9 mouse cellular contexts compared by ENCODE assay signal in genomic region chr17:45434262-45434590, GRCm38 (mm10). TPM values are rescaled to one million over a fixed set of nuclear protein-coding genes. Genes with fewer than 3 reads are reported as not detected.
DNase-seq lines count a peak whose midpoint lies in the region; ATAC-seq and TF ChIP-seq lines count a peak whose summit lies in the region.
"Had no signal": no experiment of that assay in that cellular context is flagged by ENCODE, and none has a peak within 500 bp of the region (broad histone marks: within the 10 kb centered on the region; RNA-seq: fewer than 3 reads in every experiment).

No protein-coding gene starts in this region.

- H3K4me3 ChIP-seq in heart, embryonic 16.5 days (ENCODE audit: low read length) = peak overlapping the region; percentile 79
- H3K4me3 ChIP-seq in G1E (ENCODE audit: low read depth, low read length) = peak overlapping the region; percentile 95
- H3K4me3 ChIP-seq in forebrain, postnatal 0 days (ENCODE audit: low read depth, low read length) = peak overlapping the region; percentile 90
- H3K4me3 ChIP-seq in midbrain, embryonic 10.5 days = peak overlapping the region; percentile 90

- no peaks in the 10 kb centered on the region for H3K36me3 ChIP-seq in heart, embryonic 16.5 days (ENCODE audit: control insufficient read depth, insufficient read depth)
- peaks cover 11% of the 10 kb centered on the region for H3K36me3 ChIP-seq in G1E (replicated peaks)
- 0 out of 2 replicates have a peak, but pooled peaks cover 4% of the 10 kb centered on the region for H3K36me3 ChIP-seq in forebrain, postnatal 0 days (ENCODE audit: insufficient read depth)
- peaks cover 24% of the 10 kb centered on the region for H3K36me3 ChIP-seq in midbrain, embryonic 10.5 days

- H3K9me3 ChIP-seq in heart, embryonic 16.5 days (replicated peaks; ENCODE audit: control insufficient read depth, low read length) = no peaks in the 10 kb centered on the region
- H3K9me3 ChIP-seq in G1E (replicated peaks) = no peaks in the 10 kb centered on the region
- no peaks in the 10 kb centered on the region for H3K9me3 ChIP-seq in forebrain, postnatal 0 days (ENCODE audit: low read length)
- H3K9me3 ChIP-seq in midbrain, embryonic 10.5 days (replicated peaks) = no peaks in the 10 kb centered on the region

- H3K27me3 ChIP-seq in heart, embryonic 16.5 days (ENCODE audit: control insufficient read depth, insufficient read depth, low read length) = no peaks in the 10 kb centered on the region
- H3K27me3 ChIP-seq in G1E (ENCODE audit: insufficient read depth, low read length) = no peaks in the 10 kb centered on the region
- H3K27me3 ChIP-seq in forebrain, postnatal 0 days (ENCODE audit: insufficient read depth, low read length) = no peaks in the 10 kb centered on the region
- H3K27me3 ChIP-seq in midbrain, embryonic 10.5 days (ENCODE audit: low read depth, poor library complexity, severe bottlenecking) = no peaks in the 10 kb centered on the region

- peak overlapping the region; percentile 89 for H3K4me2 ChIP-seq in heart, embryonic 16.5 days (ENCODE audit: low read depth, low read length)
- peak overlapping the region; percentile 74 for H3K4me2 ChIP-seq in forebrain, postnatal 0 days (ENCODE audit: low read depth)

- peak overlapping the region; percentile 90 for H3K9ac ChIP-seq in heart, embryonic 16.5 days (ENCODE audit: low read length)
- H3K9ac ChIP-seq in forebrain, postnatal 0 days = peak overlapping the region; percentile 88

- ATAC-seq in heart, embryonic 16.5 days (replicated peaks; ENCODE audit: extremely low read depth, insufficient read depth, low FRiP score) = no peak
- ATAC-seq in G1E (ENCODE audit: extremely low read depth, insufficient number of reproducible peaks, low FRiP score, poor library complexity, severe bottlenecking) = no peak
- ATAC-seq in forebrain, postnatal 0 days = no peak

- TF ChIP-seq CTCF in G1E (IDR thresholded peaks at IDR 0.05; ENCODE audit: low read depth, low read length) = no peak
- TF ChIP-seq CTCF in forebrain, postnatal 0 days (IDR thresholded peaks at IDR 0.05; ENCODE audit: low read depth) = no peak

- H3K4me1 ChIP-seq in heart, embryonic 16.5 days (ENCODE audit: control insufficient read depth, insufficient read depth, low read length) = peaks cover 20% of the 10 kb centered on the region
- peaks cover 31% of the 10 kb centered on the region for H3K4me1 ChIP-seq in G1E (ENCODE audit: insufficient read depth, low read depth, low read length)
- H3K4me1 ChIP-seq in forebrain, postnatal 0 days (ENCODE audit: insufficient read depth) = peaks cover 14% of the 10 kb centered on the region
- peaks cover 26% of the 10 kb centered on the region for H3K4me1 ChIP-seq in midbrain, embryonic 10.5 days

- peak overlapping the region; percentile 96 for H3K27ac ChIP-seq in heart, embryonic 16.5 days (ENCODE audit: low read length)
- H3K27ac ChIP-seq in forebrain, postnatal 0 days (ENCODE audit: low read depth, low read length) = peak overlapping the region; percentile 95
- H3K27ac ChIP-seq in midbrain, embryonic 10.5 days (replicated peaks) = peak overlapping the region; percentile 96

- 4% methylated on average over 12 of the region's 12 CpGs for WGBS in heart, embryonic 16.5 days
- WGBS in forebrain, postnatal 0 days = 10% methylated on average over 12 of the region's 12 CpGs
- WGBS in midbrain, embryonic 10.5 days = 12% methylated on average over 12 of the region's 12 CpGs

- no peak for DNase-seq in heart, postnatal 4 days
- no peak for DNase-seq in G1E (ENCODE audit: low spot score)
- DNase-seq in forebrain, postnatal 0 days = no peak
- DNase-seq in midbrain, embryonic 10.5 days (ENCODE audit: low spot score) = no peak
- DNase-seq in urinary bladder, postnatal 4 days (ENCODE audit: low spot score in 2 of 2) = no peak
- DNase-seq in spleen, postnatal 36 days (ENCODE audit: low spot score in 2 of 2) = no peak
- no peak for DNase-seq in adrenal gland, adult 2 months

RNA-seq across cellular contexts. Expression of gene Cdc5l, which starts 0.7 kb away (rescaled TPM):
- 46.2 and 49.5 TPM in 2 replicates for polyA plus RNA-seq in heart, embryonic 16.5 days (2015; fragmentation: Nextera tagmentation; extraction: Ambion mirVana)
- 10 to 100 TPM; 52.4 to 54.4 TPM for total RNA-seq in heart, postnatal 4 days (2021)
- total RNA-seq in G1E (2014; fragmentation: Nextera tagmentation) = 73.2 and 78.5 TPM in 2 replicates
- total RNA-seq in G1E (2017) = 106 and 109 TPM in 2 replicates
- 6.5 and 7.5 TPM in 2 replicates for polyA plus RNA-seq in G1E (2012)
- total RNA-seq in forebrain, postnatal 0 days (2014; rRNA removed) = 49.5 and 72.6 TPM in 2 replicates
- polyA plus RNA-seq in forebrain, postnatal 0 days (2015; fragmentation: Nextera tagmentation; extraction: Ambion mirVana) = 46.9 and 55.3 TPM in 2 replicates
- 67.9 and 68.3 TPM in 2 replicates for polyA plus RNA-seq in midbrain, embryonic 10.5 days (2016; fragmentation: Nextera tagmentation; extraction: Ambion mirVana)
- 10 to 100 TPM; 40.8 to 49.8 TPM for total RNA-seq in adrenal gland, adult 2 months (2021)
- 3.0 and 3.9 TPM in 2 replicates for polyA plus RNA-seq in adrenal gland, adult 2 months (2012; rRNA removed)

RNA-seq across cellular contexts. Expression of gene Spats1, which starts 41.0 kb away (rescaled TPM):
- 1.2 and 1.5 TPM in 2 replicates for polyA plus RNA-seq in heart, embryonic 16.5 days (2015; fragmentation: Nextera tagmentation; extraction: Ambion mirVana)
- total RNA-seq in heart, postnatal 4 days (2021) = under 1 TPM; 0.71 to 0.92 TPM
- total RNA-seq in G1E (2014; fragmentation: Nextera tagmentation) = not detected in 2 replicates
- total RNA-seq in G1E (2017) = 0.11 and 0.17 TPM in 2 replicates
- not detected in 2 replicates for polyA plus RNA-seq in G1E (2012)
- 0.92 and 1.6 TPM in 2 replicates for total RNA-seq in forebrain, postnatal 0 days (2014; rRNA removed)
- 1.3 and 2.7 TPM in 2 replicates for polyA plus RNA-seq in forebrain, postnatal 0 days (2015; fragmentation: Nextera tagmentation; extraction: Ambion mirVana)
- 0.42 and 0.71 TPM in 2 replicates for polyA plus RNA-seq in midbrain, embryonic 10.5 days (2016; fragmentation: Nextera tagmentation; extraction: Ambion mirVana)
- total RNA-seq in adrenal gland, adult 2 months (2021) = not detected
- polyA plus RNA-seq in adrenal gland, adult 2 months (2012; rRNA removed) = 0.08 TPM in 1 of 2 replicates, not detected in the other
- polyA plus RNA-seq: large intestine, adult 2 months had no signal
